In genomic region chr11:52638939-52639338, GRCm38 (mm10) we compare ENCODE assay signal across 18 mouse cellular contexts.
DNase-seq lines count a peak whose midpoint lies in the region; ATAC-seq and TF ChIP-seq lines count a peak whose summit lies in the region.
"Had no signal": no experiment of that assay in that cellular context is flagged by ENCODE, and none has a peak within 500 bp of the region (broad histone marks: within the 10 kb centered on the region; RNA-seq: fewer than 3 reads in every experiment).

No protein-coding gene starts in this region.

- 0 out of 2 replicates have a peak, but pooled peaks cover under 1% of the 10 kb centered on the region for H3K4me1 ChIP-seq in hindbrain, postnatal 0 days (ENCODE audit: insufficient read depth, low read length)
- H3K4me1 ChIP-seq in hindbrain, embryonic 12.5 days = peaks cover 31% of the 10 kb centered on the region
- peaks cover 16% of the 10 kb centered on the region for H3K4me1 ChIP-seq in midbrain, embryonic 11.5 days (ENCODE audit: control insufficient read depth, insufficient read depth, low read length)
- H3K4me1 ChIP-seq in midbrain, embryonic 13.5 days (replicated peaks) = peaks cover 23% of the 10 kb centered on the region
- H3K4me1 ChIP-seq: stomach, embryonic 15.5 days had no signal

- no peak overlapping the region for H3K4me3 ChIP-seq in hindbrain, postnatal 0 days (ENCODE audit: low read length)
- no peak overlapping the region for H3K4me3 ChIP-seq in hindbrain, embryonic 12.5 days
- H3K4me3 ChIP-seq in midbrain, embryonic 11.5 days (ENCODE audit: low read depth, low read length) = no peak overlapping the region
- H3K4me3 ChIP-seq in midbrain, embryonic 13.5 days (replicated peaks) = no peak overlapping the region
- H3K4me3 ChIP-seq: heart, embryonic 12.5 days; neural tube, embryonic 13.5 days; stomach, embryonic 15.5 days had no signal

- no peaks in the 10 kb centered on the region for H3K9me3 ChIP-seq in hindbrain, postnatal 0 days (ENCODE audit: low read length)
- no peaks in the 10 kb centered on the region for H3K9me3 ChIP-seq in hindbrain, embryonic 12.5 days (replicated peaks)
- no peaks in the 10 kb centered on the region for H3K9me3 ChIP-seq in midbrain, embryonic 11.5 days (ENCODE audit: control insufficient read depth, low read length)
- H3K9me3 ChIP-seq in midbrain, embryonic 13.5 days = no peaks in the 10 kb centered on the region
- H3K9me3 ChIP-seq: neural tube, embryonic 13.5 days; stomach, embryonic 15.5 days had no signal

- H3K36me3 ChIP-seq in hindbrain, postnatal 0 days (ENCODE audit: insufficient read depth, low read length) = no peaks in the 10 kb centered on the region
- H3K36me3 ChIP-seq in hindbrain, embryonic 12.5 days = no peaks in the 10 kb centered on the region
- no peaks in the 10 kb centered on the region for H3K36me3 ChIP-seq in midbrain, embryonic 11.5 days (ENCODE audit: control insufficient read depth, insufficient read depth, low read length)
- H3K36me3 ChIP-seq in midbrain, embryonic 13.5 days = no peaks in the 10 kb centered on the region
- H3K36me3 ChIP-seq: heart, embryonic 12.5 days; neural tube, embryonic 13.5 days; stomach, embryonic 15.5 days had no signal

- no peak overlapping the region for H3K27ac ChIP-seq in hindbrain, postnatal 0 days
- no peak overlapping the region for H3K27ac ChIP-seq in hindbrain, embryonic 12.5 days
- no peak overlapping the region for H3K27ac ChIP-seq in midbrain, embryonic 11.5 days (ENCODE audit: low read depth, low read length)
- H3K27ac ChIP-seq in midbrain, embryonic 13.5 days = no peak overlapping the region
- H3K27ac ChIP-seq: neural tube, embryonic 13.5 days; stomach, embryonic 15.5 days had no signal

- no peak for ATAC-seq in hindbrain, postnatal 0 days
- ATAC-seq in hindbrain, embryonic 12.5 days (ENCODE audit: low FRiP score) = no peak
- no peak for ATAC-seq in midbrain, embryonic 11.5 days (ENCODE audit: low FRiP score)
- no peak for ATAC-seq in midbrain, embryonic 13.5 days
- ATAC-seq in frontal cortex, adult (ENCODE audit: low TSS enrichment) = no peak
- ATAC-seq: intestine, embryonic 16.5 days; midbrain, embryonic 16.5 days had no signal

- DNase-seq in hindbrain, postnatal 0 days (ENCODE audit: low spot score) = no peak
- DNase-seq in midbrain, embryonic 11.5 days (ENCODE audit: low spot score, missing footprints) = peak; percentile 75
- peak; percentile 57 for DNase-seq in ES-CJ7 (ENCODE audit: low read depth, low spot score)
- peak; percentile 39 for DNase-seq in induced T-regulatory cell, adult 2 months (ENCODE audit: low read depth)
- no peak for DNase-seq in right cerebral cortex, postnatal 10 days (ENCODE audit: low spot score in 2 of 2)
- DNase-seq: cerebellum, adult 11 months; cerebellum, postnatal 36 days; gastrocnemius, postnatal 36 days; kidney, postnatal 4 days; layer of hippocampus, postnatal 36 days had no signal

- H3K27me3 ChIP-seq in hindbrain, postnatal 0 days (ENCODE audit: insufficient read depth, low read length) = no peaks in the 10 kb centered on the region
- peaks cover 7% of the 10 kb centered on the region for H3K27me3 ChIP-seq in hindbrain, embryonic 12.5 days
- H3K27me3 ChIP-seq in midbrain, embryonic 11.5 days (ENCODE audit: control insufficient read depth, insufficient read depth, low read length) = no peaks in the 10 kb centered on the region
- no peaks in the 10 kb centered on the region; the same call in 1 of the 2 replicates for H3K27me3 ChIP-seq in midbrain, embryonic 13.5 days
- H3K27me3 ChIP-seq: stomach, embryonic 15.5 days had no signal

- WGBS in hindbrain, postnatal 0 days = 100% methylated on average over 1 of the region's 1 CpGs
- WGBS in hindbrain, embryonic 12.5 days = 95% methylated on average over 1 of the region's 1 CpGs
- WGBS in midbrain, embryonic 11.5 days = 97% methylated on average over 1 of the region's 1 CpGs
- 96% methylated on average over 1 of the region's 1 CpGs for WGBS in midbrain, embryonic 13.5 days

- peak; percentile 52 for TF ChIP-seq CTCF in hindbrain, postnatal 0 days (IDR thresholded peaks at IDR 0.05; ENCODE audit: low read depth)

- no peak overlapping the region for H3K4me2 ChIP-seq in hindbrain, postnatal 0 days (ENCODE audit: low read depth, low read length)
- no peak overlapping the region for H3K4me2 ChIP-seq in hindbrain, embryonic 12.5 days (replicated peaks)
- H3K4me2 ChIP-seq in midbrain, embryonic 11.5 days = no peak overlapping the region
- H3K4me2 ChIP-seq in midbrain, embryonic 13.5 days (replicated peaks) = no peak overlapping the region
- H3K4me2 ChIP-seq: heart, embryonic 12.5 days; neural tube, embryonic 13.5 days; stomach, embryonic 15.5 days had no signal

- no peak overlapping the region for H3K9ac ChIP-seq in hindbrain, postnatal 0 days (replicated peaks; ENCODE audit: low read length)
- H3K9ac ChIP-seq in hindbrain, embryonic 12.5 days = no peak overlapping the region
- no peak overlapping the region for H3K9ac ChIP-seq in midbrain, embryonic 11.5 days (ENCODE audit: low read length)
- H3K9ac ChIP-seq in midbrain, embryonic 13.5 days (replicated peaks) = no peak overlapping the region
- H3K9ac ChIP-seq: heart, embryonic 12.5 days; neural tube, embryonic 13.5 days; stomach, embryonic 15.5 days had no signal

Comparison
In these comparisons a context has a peak if more than half of its experiments do, and no peak if none do; other contexts are left out.
1. DNase-seq: peak in midbrain, embryonic 11.5 days (single experiment), ES-CJ7 (single experiment) and induced T-regulatory cell, adult 2 months (single experiment); none in hindbrain, postnatal 0 days (single experiment) and right cerebral cortex, postnatal 10 days (0 of 2).